Mouse (Mus musculus) CH12.LX (cell line): ENCODE measurements at regions not wholly inside any gene's neighbourhood (a gene's known extent, or its start where the extent isn't known, plus 50 kb on each side); places are given as distances from the start of the nearest gene placed in this dataset.

ENCODE experiments used
- DNase-seq: peaks from one replicate; pipeline ENCODE4 v3.0.0-alpha.2; 2013; ENCODE audit errors: extremely low read depth
- H3K27ac ChIP-seq: 2 replicates; pipeline ENCODE4 v1.5.1; 2012; ENCODE audit warnings: low read depth, mild to moderate bottlenecking, control low read depth, moderate library complexity; ENCODE audit not compliant: insufficient read depth
- H3K27me3 ChIP-seq: replicated peaks from 2 replicates; pipeline ENCODE3; 2012; ENCODE audit warnings: inconsistent platforms
- H3K36me3 ChIP-seq, 2 experiments: replicated peaks in 1 of 2; 2 replicates each; pipeline versions ENCODE3 to v1.6.1; 2012; ENCODE audit warnings: inconsistent platforms in 1 of 2, low read length in 1 of 2, mild to moderate bottlenecking in 1 of 2, mixed read lengths in 1 of 2, moderate library complexity in 1 of 2; ENCODE audit not compliant: control insufficient read depth in 1 of 2, insufficient read depth in 1 of 2
- H3K4me1 ChIP-seq, 2 experiments: 2 replicates each; pipeline ENCODE4 v1.6.1; 2012; ENCODE audit warnings: inconsistent platforms in 1 of 2, moderate library complexity in 1 of 2; ENCODE audit not compliant: insufficient read depth in 2 of 2, control insufficient read depth in 1 of 2
- H3K4me2 ChIP-seq: 2 replicates; pipeline ENCODE4 v1.6.1; 2012; ENCODE audit warnings: low read depth, mild to moderate bottlenecking, control low read depth; ENCODE audit not compliant: poor library complexity, insufficient read depth, severe bottlenecking
- H3K4me3 ChIP-seq, 3 experiments: fragments of 150-350 bp in 1 of 3; sonication (generic) in 1 of 3; replicated peaks in 1 of 3; 2 replicates each; pipeline versions ENCODE3 to v1.5.1; 2011 to 2012; ENCODE audit warnings: low read depth in 2 of 3, low read length in 2 of 3, mild to moderate bottlenecking in 2 of 3, moderate library complexity in 2 of 3, control low read depth in 1 of 3, improper control_type of control experiment in 1 of 3, inconsistent platforms in 1 of 3, mixed read lengths in 1 of 3; ENCODE audit not compliant: poor library complexity in 1 of 3
- H3K79me2 ChIP-seq: replicated peaks from 2 replicates; pipeline ENCODE4 v1.6.1; 2012; ENCODE audit warnings: mild to moderate bottlenecking, moderate library complexity; ENCODE audit not compliant: control insufficient read depth, poor library complexity, insufficient read depth, severe bottlenecking; ENCODE audit errors: extremely low read depth
- H3K9ac ChIP-seq: 2 replicates; pipeline ENCODE4 v1.6.1; 2012; ENCODE audit warnings: low read depth, mild to moderate bottlenecking, control low read depth, moderate library complexity; ENCODE audit not compliant: insufficient read depth
- H3K9me3 ChIP-seq: replicated peaks from 2 replicates; pipeline ENCODE3; 2012; ENCODE audit warnings: low read length, inconsistent platforms, mixed read lengths
- BHLHE40 ChIP-seq: IDR thresholded peaks from 2 replicates; pipeline ENCODE4 v1.6.1; 2011; ENCODE audit warnings: mild to moderate bottlenecking, low read depth, low read length, improper control_type of control experiment
- CHD2 ChIP-seq: IDR thresholded peaks from 2 replicates; pipeline ENCODE4 v1.6.1; 2011; ENCODE audit warnings: low read length, improper control_type of control experiment
- CTCF ChIP-seq, 2 experiments: IDR thresholded peaks in 1 of 2; conservative IDR thresholded peaks in 1 of 2; 2 replicates each; pipeline ENCODE4 v1.5.1; 2011 to 2012; ENCODE audit warnings: low read depth in 2 of 2, low read length in 2 of 2, improper control_type of control experiment in 1 of 2, inconsistent platforms in 1 of 2, mild to moderate bottlenecking in 1 of 2, moderate library complexity in 1 of 2
- E2F4 ChIP-seq: IDR thresholded peaks from 2 replicates; pipeline ENCODE4 v1.6.1; 2011; ENCODE audit warnings: low read depth, low read length, improper control_type of control experiment; ENCODE audit not compliant: insufficient replicate concordance
- ELF1 ChIP-seq: IDR thresholded peaks from 2 replicates; pipeline ENCODE4 v1.6.1; 2014; ENCODE audit warnings: low read depth, mild to moderate bottlenecking, inconsistent platforms, low read length, improper control_type of control experiment
- EP300 ChIP-seq: IDR thresholded peaks from 2 replicates; pipeline ENCODE4 v1.6.1; 2011; ENCODE audit warnings: low read length, improper control_type of control experiment
- GABPA ChIP-seq: IDR thresholded peaks from 2 replicates; pipeline ENCODE4 v1.6.1; 2012; ENCODE audit warnings: low read depth, low read length, improper control_type of control experiment, inconsistent platforms; ENCODE audit not compliant: insufficient replicate concordance
- HCFC1 ChIP-seq: IDR thresholded peaks from 2 replicates; pipeline ENCODE4 v1.6.1; 2012; ENCODE audit warnings: low read depth, mild to moderate bottlenecking, inconsistent platforms, low read length, improper control_type of control experiment
- IRF4 ChIP-seq: IDR thresholded peaks from 2 replicates; pipeline ENCODE4 v1.6.1; 2014; ENCODE audit warnings: low read depth, mild to moderate bottlenecking, inconsistent platforms, low read length, improper control_type of control experiment
- JUND ChIP-seq: conservative IDR thresholded peaks from 2 replicates; pipeline ENCODE4 v1.6.1; 2011; ENCODE audit warnings: low read depth, low read length, improper control_type of control experiment
- KAT2A ChIP-seq: IDR thresholded peaks from 2 replicates; pipeline ENCODE4 v1.6.1; 2012; ENCODE audit warnings: low read length, improper control_type of control experiment, inconsistent platforms; ENCODE audit not compliant: insufficient replicate concordance
- MAFK ChIP-seq: IDR thresholded peaks from 2 replicates; pipeline ENCODE4 v1.6.1; 2011; ENCODE audit warnings: low read length, improper control_type of control experiment; ENCODE audit not compliant: insufficient replicate concordance
- MAX ChIP-seq: IDR thresholded peaks from 2 replicates; pipeline ENCODE4 v1.6.1; 2011; ENCODE audit warnings: low read length, improper control_type of control experiment
- MYC ChIP-seq: IDR thresholded peaks from 2 replicates; pipeline ENCODE4 v1.6.1; 2011; ENCODE audit warnings: low read depth, mild to moderate bottlenecking, improper control_type of control experiment, low read length
- NELFE ChIP-seq: IDR thresholded peaks from 2 replicates; pipeline ENCODE4 v1.6.1; 2011; ENCODE audit warnings: low read depth, low read length, improper control_type of control experiment
- NRF1 ChIP-seq: IDR thresholded peaks from 2 replicates; pipeline ENCODE4 v1.6.1; 2014; ENCODE audit warnings: low read depth, mild to moderate bottlenecking, inconsistent platforms, low read length, improper control_type of control experiment, moderate library complexity
- POLR2A ChIP-seq: IDR thresholded peaks from 2 replicates; pipeline ENCODE4 v1.6.1; 2011; ENCODE audit warnings: low read depth, mild to moderate bottlenecking, improper control_type of control experiment, low read length
- POLR2AphosphoS2 ChIP-seq: IDR thresholded peaks from 2 replicates; pipeline ENCODE4 v1.6.1; 2011; ENCODE audit warnings: low read depth, low read length, improper control_type of control experiment
- RAD21 ChIP-seq: IDR thresholded peaks from 2 replicates; pipeline ENCODE4 v1.6.1; 2011; ENCODE audit warnings: low read depth, mild to moderate bottlenecking, low read length, improper control_type of control experiment, moderate library complexity
- RCOR1 ChIP-seq: conservative IDR thresholded peaks from 2 replicates; pipeline ENCODE4 v1.6.1; 2012; ENCODE audit warnings: low read depth, mild to moderate bottlenecking, inconsistent platforms, low read length, improper control_type of control experiment
- TBP ChIP-seq: conservative IDR thresholded peaks from 2 replicates; pipeline ENCODE4 v1.6.1; 2011; ENCODE audit warnings: low read depth, low read length, improper control_type of control experiment
- USF2 ChIP-seq: conservative IDR thresholded peaks from 2 replicates; pipeline ENCODE4 v1.6.1; 2011; ENCODE audit warnings: low read depth, low read length, improper control_type of control experiment
- ZC3H11A ChIP-seq: IDR thresholded peaks from 2 replicates; pipeline ENCODE4 v1.6.1; 2012; ENCODE audit warnings: low read depth, mild to moderate bottlenecking, inconsistent platforms, low read length, improper control_type of control experiment
- ZKSCAN1 ChIP-seq: IDR thresholded peaks from 2 replicates; pipeline ENCODE4 v1.6.1; 2012; ENCODE audit warnings: low read depth, inconsistent platforms, low read length, improper control_type of control experiment, borderline replicate concordance
- ZNF384 ChIP-seq: IDR thresholded peaks from 2 replicates; pipeline ENCODE4 v1.6.1; 2012; ENCODE audit warnings: low read depth, low read length, improper control_type of control experiment, inconsistent platforms
- dilution Hi-C: fragments of 300-500 bp; cut with MboI; formaldehyde crosslinking; loops from 2 replicates; pipeline ENCODE4 v1.14.3; 2020; ENCODE audit warnings: low sequenced_read_pairs; ENCODE audit not compliant: extremely low pct_unique_long_range_greater_than_20kb, extremely low pct_ligation_motif_present
- in situ Hi-C: fragments of 300-500 bp; cut with MboI; formaldehyde crosslinking; loops from 3 replicates; pipeline ENCODE4 v1.14.3; 2019; ENCODE audit warnings: low sequenced_read_pairs, low pct_ligation_motif_present, low pct_unique_long_range_greater_than_20kb, mixed read lengths

- Histone ChIP-seq H3K4me3 (no peak overlapping the region), H3K9me3 (peaks cover 5% of the 10 kb centered on the region), H3K27me3 (no peaks in the 10 kb centered on the region), H3K27ac (peak overlapping the region; percentile 3; the same call in 1 of the 2 replicates), H3K36me3 (peaks cover 0 to 18% of the 10 kb centered on the region in 2 experiments), H3K4me1 (peaks cover 17 to 50% of the 10 kb centered on the region in 2 experiments), H3K4me2 (peak overlapping the region; percentile 41), H3K79me2 (peaks cover 3% of the 10 kb centered on the region; the same call in 1 of the 2 replicates), H3K9ac (peak overlapping the region; percentile 59)
- TF ChIP-seq E2F4 (no peak), JUND (no peak), IRF4 (peak; percentile 18), NRF1 (no peak), CTCF (conservative IDR thresholded peaks at IDR 0.05 in 1 of 2, IDR thresholded peaks at IDR 0.05 in 1 of 2; ENCODE audit: low read depth in 2 of 2, low read length in 2 of 2) (no peak), BHLHE40 (peak; percentile 27; the same call in 1 of the 2 replicates), RCOR1 (no peak), POLR2A (no peak), NELFE (no peak), GABPA (no peak), POLR2AphosphoS2 (no peak), ZC3H11A (no peak), RAD21 (no peak), ZKSCAN1 (no peak), MYC (no peak), TBP (no peak), USF2 (no peak), MAX (no peak), ELF1 (no peak), KAT2A (0 out of 2 replicates have a peak, but pooled peaks have one; percentile 16), MAFK (no peak), HCFC1 (no peak), EP300 (no peak), CHD2 (peak; percentile 33; the same call in 1 of the 2 replicates), ZNF384 (no peak)
- no peak for DNase-seq
- in situ Hi-C loops: no loop called here
- dilution Hi-C loops: no loop called here
Observed at GRCm38 (mm10) chr12:69476131-69476530, 103.9 kb upstream of the Gm9887 start.
